ENCODE assay signal across 9 mouse cellular contexts in the genomic region with DNA sequence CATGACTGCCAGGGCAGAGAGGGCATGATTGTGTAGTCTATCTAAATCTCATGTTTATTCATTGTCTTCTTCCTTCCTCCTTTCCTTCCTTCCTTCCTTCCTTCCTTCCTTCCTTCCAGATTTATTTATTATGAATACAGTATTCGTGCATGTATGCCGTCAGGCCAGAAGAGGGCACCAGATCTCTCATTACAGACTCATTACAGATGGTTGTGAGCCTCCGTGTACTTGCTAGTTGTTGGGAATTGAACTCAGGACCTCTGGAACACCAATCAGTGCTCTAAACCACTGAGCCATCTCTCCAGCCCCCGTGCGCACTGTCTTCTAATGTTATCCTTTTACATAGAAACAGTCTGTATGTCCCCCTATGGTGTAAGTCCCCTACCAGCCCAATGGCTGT.
A peak's percentile ranks its signal among the peaks of the same experiment; 100 is the strongest.
DNase-seq lines count a peak whose midpoint lies in the region; ATAC-seq lines count a peak whose summit lies in the region.
"Had no signal": no experiment of that assay in that cellular context is flagged by ENCODE, and none has a peak within 500 bp of the region (broad histone marks: within the 10 kb centered on the region; RNA-seq: fewer than 3 reads in every experiment).

No protein-coding gene starts in this region.

- H3K27ac ChIP-seq in hindbrain, embryonic 14.5 days: no peak overlapping the region
- H3K27ac ChIP-seq: hindbrain, embryonic 15.5 days had no signal

- H3K4me1 ChIP-seq in hindbrain, embryonic 14.5 days (replicated peaks; ENCODE audit: control insufficient read depth, insufficient read depth, low read length): peaks cover under 1% of the 10 kb centered on the region; the same call in 1 of the 2 replicates

- H3K9ac ChIP-seq in hindbrain, embryonic 14.5 days: no peak overlapping the region
- H3K9ac ChIP-seq: hindbrain, embryonic 15.5 days had no signal

- DNase-seq in gastrocnemius, postnatal 10 days: peak; percentile 23
- DNase-seq in gastrocnemius, postnatal 4 days (ENCODE audit: low spot score in 2 of 2): no peak
- DNase-seq in right cerebral cortex, postnatal 14 days: peak; percentile 30
- no peak for DNase-seq in right cerebral cortex, postnatal 36 days (ENCODE audit: low spot score in 2 of 2)
- DNase-seq in cerebellum, adult 11-12 months: peak; percentile 36
- peak; percentile 62 for DNase-seq in hindbrain, embryonic 14.5 days (ENCODE audit: low spot score)
- no peak for DNase-seq in gastrocnemius, adult 8-10 months (ENCODE audit: low spot score in 2 of 2)

- peak; percentile 22; the same call in 1 of the 2 replicates for ATAC-seq in hindbrain, embryonic 14.5 days (ENCODE audit: low FRiP score)
- peak; percentile 61; the same call in 1 of the 2 replicates for ATAC-seq in neutrophil, adult 5-6 weeks (ENCODE audit: extremely low read depth, insufficient number of reproducible peaks, low FRiP score, poor library complexity, severe bottlenecking)

- no peak overlapping the region for H3K4me3 ChIP-seq in hindbrain, embryonic 14.5 days (replicated peaks; ENCODE audit: low read length)
- H3K4me3 ChIP-seq: hindbrain, embryonic 15.5 days had no signal

- no peaks in the 10 kb centered on the region for H3K36me3 ChIP-seq in hindbrain, embryonic 14.5 days (replicated peaks; ENCODE audit: control insufficient read depth, insufficient read depth)
- H3K36me3 ChIP-seq: hindbrain, embryonic 15.5 days had no signal

- no peaks in the 10 kb centered on the region for H3K9me3 ChIP-seq in hindbrain, embryonic 14.5 days (ENCODE audit: control insufficient read depth, low read length)
- H3K9me3 ChIP-seq: hindbrain, embryonic 15.5 days had no signal

- H3K27me3 ChIP-seq in hindbrain, embryonic 14.5 days (ENCODE audit: control insufficient read depth, insufficient read depth, low read length): no peaks in the 10 kb centered on the region
- H3K27me3 ChIP-seq: hindbrain, embryonic 15.5 days had no signal

- WGBS in hindbrain, embryonic 14.5 days: 25% methylated on average over 5 of the region's 5 CpGs

- H3K4me2 ChIP-seq in hindbrain, embryonic 14.5 days (replicated peaks): no peak overlapping the region
- H3K4me2 ChIP-seq: hindbrain, embryonic 15.5 days had no signal

Comparison
In these comparisons a context has a peak if more than half of its experiments do, and no peak if none do; other contexts are left out.
1. DNase-seq: peak in gastrocnemius, postnatal 10 days (single experiment), right cerebral cortex, postnatal 14 days (single experiment), cerebellum, adult 11-12 months (single experiment) and hindbrain, embryonic 14.5 days (single experiment); none in gastrocnemius, postnatal 4 days (0 of 2), right cerebral cortex, postnatal 36 days (0 of 2) and gastrocnemius, adult 8-10 months (0 of 2).